In genomic region chr1:153559126-153559647, GRCm38 (mm10) we compare ENCODE assay signal across 9 mouse cellular contexts. TPM values are rescaled to one million over a fixed set of nuclear protein-coding genes. Genes with fewer than 3 reads are reported as not detected.
DNase-seq lines count a peak whose midpoint lies in the region; ATAC-seq and TF ChIP-seq lines count a peak whose summit lies in the region.
"Had no signal": no experiment of that assay in that cellular context is flagged by ENCODE, and none has a peak within 500 bp of the region (broad histone marks: within the 10 kb centered on the region; RNA-seq: fewer than 3 reads in every experiment).

No protein-coding gene starts in this region.

- no peaks in the 10 kb centered on the region for H3K27me3 ChIP-seq in liver, embryonic 12.5 days (replicated peaks)
- H3K27me3 ChIP-seq in midbrain, embryonic 13.5 days, result no peaks in the 10 kb centered on the region
- H3K27me3 ChIP-seq: embryonic facial prominence, embryonic 13.5 days had no signal

- no peak overlapping the region for H3K27ac ChIP-seq in liver, embryonic 12.5 days
- H3K27ac ChIP-seq in bone marrow macrophage, adult 2 months (ENCODE audit: insufficient read depth, low read depth, low read length), result no peak overlapping the region
- no peak overlapping the region for H3K27ac ChIP-seq in embryonic fibroblast, embryonic 13.5 days (ENCODE audit: insufficient read depth, low read length)
- H3K27ac ChIP-seq in midbrain, embryonic 13.5 days, result no peak overlapping the region
- H3K27ac ChIP-seq: embryonic facial prominence, embryonic 13.5 days had no signal

- 13% methylated on average over 9 of the region's 9 CpGs for WGBS in liver, embryonic 12.5 days (ENCODE audit: insufficient replicate concordance)
- WGBS in midbrain, embryonic 13.5 days, result 24% methylated on average over 9 of the region's 9 CpGs

- no peaks in the 10 kb centered on the region for H3K9me3 ChIP-seq in liver, embryonic 12.5 days (replicated peaks)
- no peaks in the 10 kb centered on the region for H3K9me3 ChIP-seq in midbrain, embryonic 13.5 days
- H3K9me3 ChIP-seq: embryonic facial prominence, embryonic 13.5 days had no signal

- ATAC-seq in liver, embryonic 12.5 days, result no peak
- peak; percentile 60 for ATAC-seq in midbrain, embryonic 13.5 days

- TF ChIP-seq POLR2A in bone marrow macrophage, adult 2 months (IDR thresholded peaks at IDR 0.05; ENCODE audit: borderline replicate concordance, low read depth, low read length), result no peak
- no peak for TF ChIP-seq POLR2A in embryonic fibroblast, embryonic 13.5 days (IDR thresholded peaks at IDR 0.05; ENCODE audit: low read depth, low read length)

- H3K4me3 ChIP-seq in liver, embryonic 12.5 days, result no peak overlapping the region
- H3K4me3 ChIP-seq in bone marrow macrophage, adult 2 months (ENCODE audit: insufficient read depth, low read length), result no peak overlapping the region
- no peak overlapping the region for H3K4me3 ChIP-seq in embryonic fibroblast, embryonic 13.5 days (ENCODE audit: insufficient read depth, low read length)
- H3K4me3 ChIP-seq in midbrain, embryonic 13.5 days (replicated peaks), result no peak overlapping the region
- H3K4me3 ChIP-seq: embryonic facial prominence, embryonic 13.5 days had no signal

- DNase-seq in liver, result peak; percentile 60
- DNase-seq in hindlimb bud, embryonic 11.5 days (ENCODE audit: extremely low spot score, low read depth, low spot score), result peak; percentile 46
- DNase-seq in left cerebral cortex, adult 18-20 months (ENCODE audit: low spot score in 2 of 2), result peak; percentile 69 to 82
- DNase-seq in spleen, postnatal 36 days (ENCODE audit: low spot score in 2 of 2), result peak; percentile 57 to 71

- H3K9ac ChIP-seq in liver, embryonic 12.5 days, result no peak overlapping the region
- H3K9ac ChIP-seq in midbrain, embryonic 13.5 days (replicated peaks), result no peak overlapping the region
- H3K9ac ChIP-seq: embryonic facial prominence, embryonic 13.5 days had no signal

- peak; percentile 56 for TF ChIP-seq CTCF in bone marrow macrophage, adult 2 months (IDR thresholded peaks at IDR 0.05; ENCODE audit: low read depth, low read length)
- peak; percentile 77 for TF ChIP-seq CTCF in embryonic fibroblast, embryonic 13.5 days (IDR thresholded peaks at IDR 0.05; ENCODE audit: borderline replicate concordance, insufficient read depth, low read length)

- H3K36me3 ChIP-seq in liver, embryonic 12.5 days, result no peaks in the 10 kb centered on the region
- H3K36me3 ChIP-seq in midbrain, embryonic 13.5 days, result no peaks in the 10 kb centered on the region
- H3K36me3 ChIP-seq: embryonic facial prominence, embryonic 13.5 days had no signal

- H3K4me1 ChIP-seq in liver, embryonic 12.5 days, result no peaks in the 10 kb centered on the region
- H3K4me1 ChIP-seq in bone marrow macrophage, adult 2 months (ENCODE audit: control insufficient read depth, insufficient read depth, low read length), result peaks cover 4% of the 10 kb centered on the region
- H3K4me1 ChIP-seq in embryonic fibroblast, embryonic 13.5 days (ENCODE audit: control insufficient read depth, insufficient read depth, low read length), result peaks cover 9% of the 10 kb centered on the region
- H3K4me1 ChIP-seq in midbrain, embryonic 13.5 days (replicated peaks), result no peaks in the 10 kb centered on the region

- H3K4me2 ChIP-seq in liver, embryonic 12.5 days, result no peak overlapping the region
- no peak overlapping the region for H3K4me2 ChIP-seq in midbrain, embryonic 13.5 days (replicated peaks)
- H3K4me2 ChIP-seq: embryonic facial prominence, embryonic 13.5 days had no signal

RNA-seq across cellular contexts. Expression of gene Npl, which starts 9.3 kb away (rescaled TPM):
- polyA plus RNA-seq in liver, embryonic 12.5 days (2016; fragmentation: Nextera tagmentation; extraction: Ambion mirVana), result 8.6 and 9.5 TPM in 2 replicates
- 6.6 and 7.2 TPM in 2 replicates for polyA plus RNA-seq in bone marrow macrophage, adult 2 months (2012; ENCODE audit: insufficient read depth, insufficient read length, missing spikeins)
- polyA plus RNA-seq in embryonic fibroblast, embryonic 13.5 days (2011; ENCODE audit: insufficient read length, low read depth, missing spikeins), result 1.6 and 2.2 TPM in 2 replicates
- total RNA-seq in left cerebral cortex, adult 18-20 months (2021), result 1 to 10 TPM; 5.3 to 5.4 TPM
- 10.0 and 12.2 TPM in 2 replicates for polyA plus RNA-seq in midbrain, embryonic 13.5 days (2015; fragmentation: Nextera tagmentation; extraction: Ambion mirVana)
